Mouse (Mus musculus) retina, embryonic 14.5 days (tissue): ENCODE data around the gene Tead4.
A peak's percentile ranks its signal among the peaks of the same experiment; 100 is the strongest.
"Not testable (repeated sequence)": the region's sequence is repeated elsewhere in the genome, so short reads cannot be mapped to it uniquely, and the experiment has no call there.

Source experiments
- DNase-seq: peaks from one replicate; pipeline ENCODE4 v3.0.0-alpha.2; 2015; ENCODE audit warnings: low spot score

Gene Tead4

GRCm38 (mm10) chr6:128237102-128237763, 63.4 kb downstream of the Tead4 start:
- DNase-seq = no peak

- no peak for DNase-seq
Measured at GRCm38 (mm10) chr6:128236581-128236980, 64.0 kb downstream of the Tead4 start.

GRCm38 (mm10) chr6:128234206-128234605, 66.4 kb downstream of the Tead4 start:
- DNase-seq = peak; percentile 78

GRCm38 (mm10) chr6:128232216-128232615, 68.4 kb downstream of the Tead4 start:
- no peak for DNase-seq

GRCm38 (mm10) chr6:128231741-128232140, 68.9 kb downstream of the Tead4 start:
- DNase-seq = no peak

- peak; percentile 62 for DNase-seq
Measured at GRCm38 (mm10) chr6:128227438-128228017, 73.1 kb downstream of the Tead4 start.

- DNase-seq = no peak
Measured at GRCm38 (mm10) chr6:128226941-128227340, 73.7 kb downstream of the Tead4 start.

- no peak for DNase-seq
Measured at GRCm38 (mm10) chr6:128225846-128226176, 74.8 kb downstream of the Tead4 start.

- no peak for DNase-seq
Measured at GRCm38 (mm10) chr6:128225009-128225845, 75.4 kb downstream of the Tead4 start.

GRCm38 (mm10) chr6:128223159-128223558, 77.5 kb downstream of the Tead4 start:
- DNase-seq = no peak

- DNase-seq = not testable (repeated sequence)
Measured at GRCm38 (mm10) chr6:128215004-128215403, 85.6 kb downstream of the Tead4 start.

GRCm38 (mm10) chr6:128209199-128209598, 91.4 kb downstream of the Tead4 start:
- not testable (repeated sequence) for DNase-seq

GRCm38 (mm10) chr6:128208491-128209170, 92.0 kb downstream of the Tead4 start:
- no peak for DNase-seq

- no peak for DNase-seq
Measured at GRCm38 (mm10) chr6:128203557-128203956, 97.1 kb downstream of the Tead4 start.

- peak; percentile 78 for DNase-seq
Measured at GRCm38 (mm10) chr6:128200847-128201640, 99.6 kb downstream of the Tead4 start.

GRCm38 (mm10) chr6:128200116-128200846, 100.3 kb downstream of the Tead4 start:
- DNase-seq = peak; percentile 99

- no peak for DNase-seq
Measured at GRCm38 (mm10) chr6:128183521-128183920, 117.1 kb downstream of the Tead4 start.

- DNase-seq = no peak
Measured at GRCm38 (mm10) chr6:128181176-128181575, 119.4 kb downstream of the Tead4 start.

- DNase-seq = no peak
Measured at GRCm38 (mm10) chr6:128179651-128180050, 121.0 kb downstream of the Tead4 start.

- DNase-seq = peak; percentile 29
Measured at GRCm38 (mm10) chr6:128179247-128179646, 121.4 kb downstream of the Tead4 start.

GRCm38 (mm10) chr6:128178681-128179080, 121.9 kb downstream of the Tead4 start:
- DNase-seq = no peak
